Mouse (Mus musculus) CH12.LX (cell line): Measurements from ENCODE around the gene Dgkg. TPM values are rescaled to one million over a fixed set of nuclear protein-coding genes. Genes with fewer than 3 reads are reported as not detected.

Experiments
- DNase-seq: peaks from one replicate; pipeline ENCODE4 v3.0.0-alpha.2; 2013; ENCODE audit errors: extremely low read depth
- H3K27ac ChIP-seq: 2 replicates; pipeline ENCODE4 v1.5.1; 2012; ENCODE audit warnings: low read depth, mild to moderate bottlenecking, control low read depth, moderate library complexity; ENCODE audit not compliant: insufficient read depth
- H3K27me3 ChIP-seq: replicated peaks from 2 replicates; pipeline ENCODE3; 2012; ENCODE audit warnings: inconsistent platforms
- H3K36me3 ChIP-seq, 2 experiments: replicated peaks in 1 of 2; 2 replicates each; pipeline versions ENCODE3 to v1.6.1; 2012; ENCODE audit warnings: inconsistent platforms in 1 of 2, low read length in 1 of 2, mild to moderate bottlenecking in 1 of 2, mixed read lengths in 1 of 2, moderate library complexity in 1 of 2; ENCODE audit not compliant: control insufficient read depth in 1 of 2, insufficient read depth in 1 of 2
- H3K4me1 ChIP-seq, 2 experiments: 2 replicates each; pipeline ENCODE4 v1.6.1; 2012; ENCODE audit warnings: inconsistent platforms in 1 of 2, moderate library complexity in 1 of 2; ENCODE audit not compliant: insufficient read depth in 2 of 2, control insufficient read depth in 1 of 2
- H3K4me2 ChIP-seq: 2 replicates; pipeline ENCODE4 v1.6.1; 2012; ENCODE audit warnings: low read depth, mild to moderate bottlenecking, control low read depth; ENCODE audit not compliant: poor library complexity, insufficient read depth, severe bottlenecking
- H3K4me3 ChIP-seq, 3 experiments: fragments of 150-350 bp in 1 of 3; sonication (generic) in 1 of 3; replicated peaks in 1 of 3; 2 replicates each; pipeline versions ENCODE3 to v1.5.1; 2011 to 2012; ENCODE audit warnings: low read depth in 2 of 3, low read length in 2 of 3, mild to moderate bottlenecking in 2 of 3, moderate library complexity in 2 of 3, control low read depth in 1 of 3, improper control_type of control experiment in 1 of 3, inconsistent platforms in 1 of 3, mixed read lengths in 1 of 3; ENCODE audit not compliant: poor library complexity in 1 of 3
- H3K79me2 ChIP-seq: replicated peaks from 2 replicates; pipeline ENCODE4 v1.6.1; 2012; ENCODE audit warnings: mild to moderate bottlenecking, moderate library complexity; ENCODE audit not compliant: control insufficient read depth, poor library complexity, insufficient read depth, severe bottlenecking; ENCODE audit errors: extremely low read depth
- H3K9ac ChIP-seq: 2 replicates; pipeline ENCODE4 v1.6.1; 2012; ENCODE audit warnings: low read depth, mild to moderate bottlenecking, control low read depth, moderate library complexity; ENCODE audit not compliant: insufficient read depth
- H3K9me3 ChIP-seq: replicated peaks from 2 replicates; pipeline ENCODE3; 2012; ENCODE audit warnings: low read length, inconsistent platforms, mixed read lengths
- BHLHE40 ChIP-seq: IDR thresholded peaks from 2 replicates; pipeline ENCODE4 v1.6.1; 2011; ENCODE audit warnings: mild to moderate bottlenecking, low read depth, low read length, improper control_type of control experiment
- CHD2 ChIP-seq: IDR thresholded peaks from 2 replicates; pipeline ENCODE4 v1.6.1; 2011; ENCODE audit warnings: low read length, improper control_type of control experiment
- CTCF ChIP-seq, 2 experiments: IDR thresholded peaks in 1 of 2; conservative IDR thresholded peaks in 1 of 2; 2 replicates each; pipeline ENCODE4 v1.5.1; 2011 to 2012; ENCODE audit warnings: low read depth in 2 of 2, low read length in 2 of 2, improper control_type of control experiment in 1 of 2, inconsistent platforms in 1 of 2, mild to moderate bottlenecking in 1 of 2, moderate library complexity in 1 of 2
- EP300 ChIP-seq: IDR thresholded peaks from 2 replicates; pipeline ENCODE4 v1.6.1; 2011; ENCODE audit warnings: low read length, improper control_type of control experiment
- HCFC1 ChIP-seq: IDR thresholded peaks from 2 replicates; pipeline ENCODE4 v1.6.1; 2012; ENCODE audit warnings: low read depth, mild to moderate bottlenecking, inconsistent platforms, low read length, improper control_type of control experiment
- IRF4 ChIP-seq: IDR thresholded peaks from 2 replicates; pipeline ENCODE4 v1.6.1; 2014; ENCODE audit warnings: low read depth, mild to moderate bottlenecking, inconsistent platforms, low read length, improper control_type of control experiment
- JUN ChIP-seq: IDR thresholded peaks from 2 replicates; pipeline ENCODE4 v1.6.1; 2011; ENCODE audit warnings: low read depth, mild to moderate bottlenecking, low read length, improper control_type of control experiment, moderate library complexity; ENCODE audit not compliant: insufficient read depth
- MAFK ChIP-seq: IDR thresholded peaks from 2 replicates; pipeline ENCODE4 v1.6.1; 2011; ENCODE audit warnings: low read length, improper control_type of control experiment; ENCODE audit not compliant: insufficient replicate concordance
- MEF2A ChIP-seq: IDR thresholded peaks from 2 replicates; pipeline ENCODE4 v1.6.1; 2014; ENCODE audit warnings: low read depth, mild to moderate bottlenecking, inconsistent platforms, low read length, improper control_type of control experiment, borderline replicate concordance
- MXI1 ChIP-seq: IDR thresholded peaks from 2 replicates; pipeline ENCODE4 v1.6.1; 2011; ENCODE audit warnings: mild to moderate bottlenecking, low read depth, low read length, improper control_type of control experiment
- NRF1 ChIP-seq: IDR thresholded peaks from 2 replicates; pipeline ENCODE4 v1.6.1; 2014; ENCODE audit warnings: low read depth, mild to moderate bottlenecking, inconsistent platforms, low read length, improper control_type of control experiment, moderate library complexity
- PAX5 ChIP-seq: IDR thresholded peaks from 2 replicates; pipeline ENCODE4 v1.6.1; 2012; ENCODE audit warnings: low read length, inconsistent platforms, mixed read lengths
- POLR2A ChIP-seq: IDR thresholded peaks from 2 replicates; pipeline ENCODE4 v1.6.1; 2011; ENCODE audit warnings: low read depth, mild to moderate bottlenecking, improper control_type of control experiment, low read length
- POLR2AphosphoS2 ChIP-seq: IDR thresholded peaks from 2 replicates; pipeline ENCODE4 v1.6.1; 2011; ENCODE audit warnings: low read depth, low read length, improper control_type of control experiment
- RAD21 ChIP-seq: IDR thresholded peaks from 2 replicates; pipeline ENCODE4 v1.6.1; 2011; ENCODE audit warnings: low read depth, mild to moderate bottlenecking, low read length, improper control_type of control experiment, moderate library complexity
- RCOR1 ChIP-seq: conservative IDR thresholded peaks from 2 replicates; pipeline ENCODE4 v1.6.1; 2012; ENCODE audit warnings: low read depth, mild to moderate bottlenecking, inconsistent platforms, low read length, improper control_type of control experiment
- SIN3A ChIP-seq: IDR thresholded peaks from 2 replicates; pipeline ENCODE4 v1.6.1; 2012; ENCODE audit warnings: low read length, improper control_type of control experiment, inconsistent platforms
- TCF12 ChIP-seq: IDR thresholded peaks from 2 replicates; pipeline ENCODE4 v1.6.1; 2014; ENCODE audit warnings: low read depth, mild to moderate bottlenecking, inconsistent platforms, low read length, improper control_type of control experiment
- USF1 ChIP-seq: IDR thresholded peaks from 2 replicates; pipeline ENCODE4 v1.6.1; 2014; ENCODE audit warnings: low read depth, mild to moderate bottlenecking, inconsistent platforms, low read length, improper control_type of control experiment
- ZC3H11A ChIP-seq: IDR thresholded peaks from 2 replicates; pipeline ENCODE4 v1.6.1; 2012; ENCODE audit warnings: low read depth, mild to moderate bottlenecking, inconsistent platforms, low read length, improper control_type of control experiment
- ZKSCAN1 ChIP-seq: IDR thresholded peaks from 2 replicates; pipeline ENCODE4 v1.6.1; 2012; ENCODE audit warnings: low read depth, inconsistent platforms, low read length, improper control_type of control experiment, borderline replicate concordance
- dilution Hi-C: fragments of 300-500 bp; cut with MboI; formaldehyde crosslinking; loops from 2 replicates; pipeline ENCODE4 v1.14.3; 2020; ENCODE audit warnings: low sequenced_read_pairs; ENCODE audit not compliant: extremely low pct_unique_long_range_greater_than_20kb, extremely low pct_ligation_motif_present
- in situ Hi-C: fragments of 300-500 bp; cut with MboI; formaldehyde crosslinking; loops from 3 replicates; pipeline ENCODE4 v1.14.3; 2019; ENCODE audit warnings: low sequenced_read_pairs, low pct_ligation_motif_present, low pct_unique_long_range_greater_than_20kb, mixed read lengths
- polyA plus RNA-seq: library from polyadenylated mRNA; unstranded; fragments of >175 nt; gene quantifications from 2 replicates; pipeline ENCODE4 v1.2.1, GENCODE M21; 2012; ENCODE audit warnings: low read depth; ENCODE audit not compliant: insufficient read length
- total RNA-seq, 2 experiments: library from RNA; depleted of rRNA; stranded (reverse); fragments of 300-350 nt in 1 of 2; fragments of >200 nt in 1 of 2; gene quantifications; 2 replicates each; pipeline ENCODE4 v1.2.3; 2012 to 2014

Gene Dgkg
- total and polyA plus RNA-seq, 3 experiments, result 2.0 to 9.2 (median 3.0) TPM

- Histone ChIP-seq H3K79me2 (no peaks in the 10 kb centered on the region), H3K9ac (no peak overlapping the region), H3K4me2 (no peak overlapping the region), H3K27me3 (peaks cover 13% of the 10 kb centered on the region), H3K4me1 (peaks cover 3 to 8% of the 10 kb centered on the region in 2 experiments; a peak in 3 of 4 replicates), H3K9me3 (peaks cover 9% of the 10 kb centered on the region), H3K27ac (no peak overlapping the region), H3K36me3 (no peaks in the 10 kb centered on the region), H3K4me3 (no peak overlapping the region)
- DNase-seq, result no peak
- dilution Hi-C loops, result no loop called here
- TF ChIP-seq SIN3A, result no peak
- TF ChIP-seq ZC3H11A, result no peak
- no peak for TF ChIP-seq POLR2AphosphoS2
- no peak for TF ChIP-seq MXI1
- TF ChIP-seq JUN, result no peak
- TF ChIP-seq RCOR1, result no peak
- TF ChIP-seq HCFC1, result no peak
- no peak for TF ChIP-seq RAD21
- no peak for TF ChIP-seq IRF4
- no peak for TF ChIP-seq BHLHE40
- no peak for TF ChIP-seq POLR2A
- no peak for TF ChIP-seq MAFK
- TF ChIP-seq NRF1, result no peak
- TF ChIP-seq USF1, result no peak
- TF ChIP-seq MEF2A, result no peak
- in situ Hi-C loops, result no loop called here
Observed at GRCm38 (mm10) chr16:22471728-22472127, 185.3 kb downstream of the Dgkg start.

GRCm38 (mm10) chr16:22469385-22469784, 187.6 kb downstream of the Dgkg start:
- H3K9ac ChIP-seq, result no peak overlapping the region
- no peak overlapping the region for H3K4me2 ChIP-seq
- H3K4me3 ChIP-seq, result no peak overlapping the region
- peaks cover 18% of the 10 kb centered on the region for H3K27me3 ChIP-seq
- TF ChIP-seq CHD2, result no peak
- TF ChIP-seq NRF1, result no peak
- no peak for TF ChIP-seq CTCF (conservative IDR thresholded peaks at IDR 0.05 in 1 of 2, IDR thresholded peaks at IDR 0.05 in 1 of 2; ENCODE audit: low read depth in 2 of 2, low read length in 2 of 2)
- no peak for TF ChIP-seq MEF2A
- TF ChIP-seq SIN3A, result no peak
- TF ChIP-seq PAX5, result no peak
- TF ChIP-seq USF1, result no peak
- TF ChIP-seq ZKSCAN1, result no peak
- no peak for TF ChIP-seq JUN
- TF ChIP-seq TCF12, result no peak
- no peak for TF ChIP-seq ZC3H11A
- no peak for TF ChIP-seq BHLHE40
- no peak for TF ChIP-seq RAD21
- no peak for TF ChIP-seq EP300
- no peak overlapping the region for H3K27ac ChIP-seq
- peaks cover 5% of the 10 kb centered on the region for H3K9me3 ChIP-seq
- H3K4me1 ChIP-seq, result peaks cover 6 to 22% of the 10 kb centered on the region in 2 experiments
- dilution Hi-C loops (no loop called here), in situ Hi-C loops (no loop called here)
- no peaks in the 10 kb centered on the region for H3K79me2 ChIP-seq
- no peak for DNase-seq
- H3K36me3 ChIP-seq, result no peaks in the 10 kb centered on the region
